Mouse (Mus musculus) kidney, embryonic 16.5 days (tissue): ENCODE measurements around the gene Zmynd11. TPM values are rescaled to one million over a fixed set of nuclear protein-coding genes. Genes with fewer than 3 reads are reported as not detected.

Source experiments
- ATAC-seq: fragments of 200-750 bp; cut with Nextera tagmentation; 2 replicates; pipeline ENCODE4 v1.8.0; 2017; ENCODE audit warnings: moderate TSS enrichment; ENCODE audit not compliant: low FRiP score, low TSS enrichment
- H3K27ac ChIP-seq: fragments of 300-500 bp; sonication (generic); 2 replicates; pipeline ENCODE4 v1.5.1; 2014; ENCODE audit warnings: low read length
- H3K27me3 ChIP-seq: fragments of 300-500 bp; sonication (generic); 2 replicates; pipeline ENCODE4 v1.6.1; 2014; ENCODE audit warnings: low read length, control low read depth, mixed read lengths; ENCODE audit not compliant: insufficient read depth
- H3K36me3 ChIP-seq: fragments of 300-500 bp; sonication (generic); 2 replicates; pipeline ENCODE4 v1.6.1; 2014; ENCODE audit warnings: low read length, control low read depth, mixed read lengths; ENCODE audit not compliant: insufficient read depth
- H3K4me1 ChIP-seq: fragments of 300-500 bp; sonication (generic); 2 replicates; pipeline ENCODE4 v1.6.1; 2014; ENCODE audit warnings: low read length, control low read depth, mixed read lengths; ENCODE audit not compliant: insufficient read depth
- H3K4me2 ChIP-seq: fragments of 300-500 bp; sonication (generic); replicated peaks from 2 replicates; pipeline ENCODE4 v1.6.1; 2014; ENCODE audit warnings: low read depth, low read length
- H3K4me3 ChIP-seq: fragments of 300-500 bp; sonication (generic); 2 replicates; pipeline ENCODE4 v1.5.1; 2014; ENCODE audit warnings: mild to moderate bottlenecking, low read length
- H3K9ac ChIP-seq: fragments of 300-500 bp; sonication (generic); replicated peaks from 2 replicates; pipeline ENCODE4 v1.6.1; 2014; ENCODE audit warnings: low read length
- H3K9me3 ChIP-seq: fragments of 300-500 bp; sonication (generic); 2 replicates; pipeline ENCODE4 v1.6.1; 2016; ENCODE audit warnings: low read length, control low read depth
- WGBS: fragments of 180-500 bp; shearing (Covaris S2); extraction: QIAGEN DNeasy Blood & Tissue Kit; methylation state at CpG from one replicate; pipeline ENCODE4 v1.1.7; 2014; 5-methylcytosine and 5-hydroxymethylcytosine counted together
- polyA plus RNA-seq: library from polyadenylated mRNA; unstranded; fragments of >200 nt; fragmentation: Nextera tagmentation; extraction: Ambion mirVana; gene quantifications from 2 replicates; pipeline ENCODE4 v1.2.1, GENCODE M21; 2015

Gene Zmynd11
- polyA plus RNA-seq, 1 experiment from 2014 or later: 95.0 TPM

GRCm38 (mm10) chr13:9697340-9697739, 67.8 kb downstream of the Zmynd11 start:
- ATAC-seq: no peak
- Histone ChIP-seq H3K9me3 (no peaks in the 10 kb centered on the region), H3K27me3 (no peaks in the 10 kb centered on the region), H3K9ac (no peak overlapping the region), H3K27ac (no peak overlapping the region), H3K4me1 (no peaks in the 10 kb centered on the region), H3K36me3 (peaks cover 38% of the 10 kb centered on the region), H3K4me2 (no peak overlapping the region), H3K4me3 (no peak overlapping the region)
- 97% methylated on average over 4 of the region's 4 CpGs for WGBS

- no peaks in the 10 kb centered on the region for H3K27me3 ChIP-seq
- no peak overlapping the region for H3K4me3 ChIP-seq
- ATAC-seq: no peak
- no peak overlapping the region for H3K27ac ChIP-seq
- H3K4me1 ChIP-seq: no peaks in the 10 kb centered on the region
- H3K36me3 ChIP-seq: peaks cover 48% of the 10 kb centered on the region
- no peak overlapping the region for H3K9ac ChIP-seq
- H3K9me3 ChIP-seq: no peaks in the 10 kb centered on the region
- H3K4me2 ChIP-seq: no peak overlapping the region
Observed at GRCm38 (mm10) chr13:9695809-9696208, 69.3 kb downstream of the Zmynd11 start.

GRCm38 (mm10) chr13:9695403-9695802, 69.7 kb downstream of the Zmynd11 start:
- ATAC-seq: no peak
- Histone ChIP-seq H3K27me3 (no peaks in the 10 kb centered on the region), H3K27ac (no peak overlapping the region), H3K4me2 (no peak overlapping the region), H3K4me1 (no peaks in the 10 kb centered on the region), H3K9me3 (no peaks in the 10 kb centered on the region), H3K36me3 (peaks cover 53% of the 10 kb centered on the region), H3K4me3 (no peak overlapping the region), H3K9ac (no peak overlapping the region)
- WGBS: 79% methylated on average over 4 of the region's 4 CpGs

- no peak overlapping the region for H3K4me2 ChIP-seq
- ATAC-seq: no peak
- H3K36me3 ChIP-seq: peaks cover 59% of the 10 kb centered on the region
- no peaks in the 10 kb centered on the region for H3K4me1 ChIP-seq
- H3K27ac ChIP-seq: no peak overlapping the region
- 92% methylated on average over 6 of the region's 6 CpGs for WGBS
- no peak overlapping the region for H3K9ac ChIP-seq
- H3K4me3 ChIP-seq: no peak overlapping the region
- H3K27me3 ChIP-seq: no peaks in the 10 kb centered on the region
- H3K9me3 ChIP-seq: no peaks in the 10 kb centered on the region
Observed at GRCm38 (mm10) chr13:9694651-9695050, 70.5 kb downstream of the Zmynd11 start.

- Histone ChIP-seq H3K4me3 (no peak overlapping the region), H3K4me2 (no peak overlapping the region), H3K9ac (no peak overlapping the region), H3K27me3 (no peaks in the 10 kb centered on the region), H3K27ac (no peak overlapping the region), H3K9me3 (no peaks in the 10 kb centered on the region), H3K36me3 (peaks cover 73% of the 10 kb centered on the region), H3K4me1 (no peaks in the 10 kb centered on the region)
- no peak for ATAC-seq
- WGBS: 86% methylated on average over 3 of the region's 3 CpGs
Observed at GRCm38 (mm10) chr13:9692876-9693275, 72.3 kb downstream of the Zmynd11 start.

- H3K4me3 ChIP-seq: no peak overlapping the region
- 82% methylated on average over 16 of the region's 16 CpGs for WGBS
- no peaks in the 10 kb centered on the region for H3K27me3 ChIP-seq
- H3K4me1 ChIP-seq: no peaks in the 10 kb centered on the region
- no peak overlapping the region for H3K4me2 ChIP-seq
- no peak overlapping the region for H3K9ac ChIP-seq
- no peak overlapping the region for H3K27ac ChIP-seq
- H3K36me3 ChIP-seq: peaks cover 73% of the 10 kb centered on the region
- no peak for ATAC-seq
- H3K9me3 ChIP-seq: no peaks in the 10 kb centered on the region
Observed at GRCm38 (mm10) chr13:9689366-9689765, 75.8 kb downstream of the Zmynd11 start.

GRCm38 (mm10) chr13:9686765-9687164, 78.4 kb downstream of the Zmynd11 start:
- Histone ChIP-seq H3K4me2 (no peak overlapping the region), H3K9ac (no peak overlapping the region), H3K27ac (no peak overlapping the region), H3K27me3 (no peaks in the 10 kb centered on the region), H3K4me3 (no peak overlapping the region), H3K36me3 (peaks cover 77% of the 10 kb centered on the region), H3K9me3 (no peaks in the 10 kb centered on the region), H3K4me1 (no peaks in the 10 kb centered on the region)
- peak; percentile 49; the same call in 1 of the 2 replicates for ATAC-seq
- WGBS: 85% methylated on average over 11 of the region's 11 CpGs

GRCm38 (mm10) chr13:9686261-9686660, 78.9 kb downstream of the Zmynd11 start:
- WGBS: 97% methylated on average over 7 of the region's 7 CpGs
- H3K36me3 ChIP-seq: peaks cover 75% of the 10 kb centered on the region
- no peak overlapping the region for H3K27ac ChIP-seq
- no peaks in the 10 kb centered on the region for H3K27me3 ChIP-seq
- no peak for ATAC-seq
- H3K4me3 ChIP-seq: no peak overlapping the region
- no peak overlapping the region for H3K9ac ChIP-seq
- no peaks in the 10 kb centered on the region for H3K9me3 ChIP-seq
- no peaks in the 10 kb centered on the region for H3K4me1 ChIP-seq
- H3K4me2 ChIP-seq: no peak overlapping the region

GRCm38 (mm10) chr13:9684153-9684923, 80.8 kb downstream of the Zmynd11 start:
- Histone ChIP-seq H3K27ac (no peak overlapping the region), H3K27me3 (no peaks in the 10 kb centered on the region), H3K4me2 (no peak overlapping the region), H3K9ac (no peak overlapping the region), H3K4me3 (no peak overlapping the region), H3K36me3 (peaks cover 57% of the 10 kb centered on the region), H3K9me3 (no peaks in the 10 kb centered on the region), H3K4me1 (no peaks in the 10 kb centered on the region)
- 94% methylated on average over 11 of the region's 11 CpGs for WGBS
- ATAC-seq: no peak

- Histone ChIP-seq H3K9me3 (no peaks in the 10 kb centered on the region), H3K27ac (no peak overlapping the region), H3K9ac (no peak overlapping the region), H3K4me3 (no peak overlapping the region), H3K36me3 (peaks cover 47% of the 10 kb centered on the region), H3K27me3 (no peaks in the 10 kb centered on the region), H3K4me2 (no peak overlapping the region), H3K4me1 (no peaks in the 10 kb centered on the region)
- 90% methylated on average over 4 of the region's 4 CpGs for WGBS
- ATAC-seq: no peak
Observed at GRCm38 (mm10) chr13:9683280-9683679, 81.8 kb downstream of the Zmynd11 start.
